Mouse (Mus musculus) urinary bladder, postnatal 10 days (tissue): Measurements from ENCODE around the gene A3galt2.

Source experiments
- DNase-seq: peaks from one replicate; pipeline ENCODE4 v3.0.0; 2022; ENCODE audit warnings: low spot score

The A3galt2 gene

DNA sequence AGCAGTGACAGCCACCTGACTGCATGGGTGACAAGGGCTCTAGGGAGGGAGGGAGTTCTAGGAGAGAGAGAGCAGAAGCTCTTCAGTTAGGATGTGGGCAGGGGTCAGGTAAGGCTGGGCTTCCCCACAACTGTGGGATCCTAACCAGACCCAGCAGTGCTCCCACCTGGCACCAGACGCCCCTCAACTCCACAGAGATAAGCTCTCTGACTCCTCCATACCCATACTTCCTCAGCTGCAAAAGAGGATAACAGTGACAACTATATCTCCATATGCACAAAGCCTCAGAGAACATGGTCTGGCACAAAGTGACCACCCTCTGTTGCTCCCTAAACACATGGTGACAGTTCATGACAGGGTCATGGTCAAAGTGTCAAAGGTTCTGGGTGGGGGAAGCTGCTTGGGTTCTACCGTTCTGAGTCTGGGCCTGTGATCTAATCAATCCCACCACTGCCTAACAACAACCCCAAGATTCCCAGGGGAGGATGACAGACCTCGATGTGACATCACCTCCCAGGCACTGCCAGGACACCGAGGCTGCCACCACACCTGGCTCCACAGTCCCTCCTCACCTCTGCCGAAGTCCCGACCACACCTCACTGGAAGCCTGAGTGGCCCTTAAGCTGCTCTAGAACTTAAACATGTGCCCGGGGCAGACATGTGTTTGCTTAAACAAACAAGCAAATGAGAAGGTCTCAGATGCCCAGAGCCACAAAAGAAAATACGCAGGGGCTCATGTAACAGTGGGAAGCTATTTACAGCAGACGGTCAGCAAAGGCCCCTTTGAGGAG lies 46.7 kb downstream of the A3galt2 start:
- no peak for DNase-seq

DNA sequence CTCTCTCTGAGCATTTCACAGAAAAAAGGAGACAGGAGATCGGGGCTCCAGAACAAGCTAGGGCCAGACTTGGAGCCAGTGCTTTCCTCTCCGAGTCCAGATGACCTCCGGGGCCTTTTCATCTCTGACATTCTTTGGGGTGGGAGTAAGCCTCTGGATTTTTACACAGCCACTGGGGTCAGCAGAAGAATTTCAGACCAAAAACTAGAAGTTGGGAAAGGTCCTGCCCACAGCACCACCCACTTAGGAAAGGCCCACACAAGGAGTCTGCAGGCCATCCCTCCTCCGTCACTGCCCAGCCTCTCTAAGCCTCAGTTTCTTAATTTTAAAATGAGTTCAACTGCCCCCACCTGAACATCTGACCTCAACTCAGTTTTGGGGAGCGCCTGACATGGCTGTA lies 48.4 kb downstream of the A3galt2 start:
- DNase-seq = no peak

GRCm38 (mm10) chr4:128804426-128805149 lies 49.4 kb downstream of the A3galt2 start:
- no peak for DNase-seq

DNA sequence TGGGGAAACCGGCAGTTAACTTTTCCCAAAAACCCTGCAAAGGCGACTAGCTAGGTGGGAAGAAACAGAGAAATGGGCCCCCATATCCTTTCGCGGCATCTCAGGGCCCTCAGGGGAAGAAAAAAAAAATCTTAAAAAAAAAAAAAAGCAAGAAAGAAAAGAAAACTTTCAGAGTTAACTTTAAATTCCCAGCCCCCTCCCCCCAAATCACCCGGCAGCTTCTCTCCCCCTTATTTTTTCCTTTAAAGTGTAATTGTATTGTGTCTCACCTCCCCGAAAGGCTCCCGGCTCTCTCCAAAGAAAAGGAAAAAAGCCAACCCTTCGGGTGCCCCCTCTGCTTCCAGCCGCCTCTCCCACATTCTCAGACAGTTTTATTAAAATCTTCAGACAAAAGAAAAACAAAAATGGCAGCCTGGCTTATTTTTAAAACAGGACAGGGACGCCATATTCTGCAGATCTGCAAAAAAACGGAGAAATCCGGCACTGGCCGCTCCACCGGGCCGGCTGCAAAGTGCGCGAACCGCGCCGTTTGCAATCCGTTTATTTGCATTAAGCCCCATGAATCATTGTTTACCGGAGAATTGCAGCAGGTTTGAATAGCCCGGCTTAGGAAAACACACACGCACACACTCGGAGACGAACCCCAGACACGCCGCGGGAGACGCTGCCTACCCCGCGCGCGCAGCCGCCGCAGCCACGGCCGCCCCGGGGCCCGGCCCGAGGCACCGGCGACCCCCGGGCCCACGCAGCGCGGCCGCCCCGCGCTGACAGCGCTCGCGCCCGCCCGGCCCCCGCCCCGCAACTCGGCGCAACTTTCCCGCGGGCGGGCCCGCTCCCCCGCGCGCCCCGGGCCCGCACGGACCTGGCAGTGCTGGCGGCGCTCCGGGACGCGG lies 50.2 kb downstream of the A3galt2 start:
- no peak for DNase-seq

DNA sequence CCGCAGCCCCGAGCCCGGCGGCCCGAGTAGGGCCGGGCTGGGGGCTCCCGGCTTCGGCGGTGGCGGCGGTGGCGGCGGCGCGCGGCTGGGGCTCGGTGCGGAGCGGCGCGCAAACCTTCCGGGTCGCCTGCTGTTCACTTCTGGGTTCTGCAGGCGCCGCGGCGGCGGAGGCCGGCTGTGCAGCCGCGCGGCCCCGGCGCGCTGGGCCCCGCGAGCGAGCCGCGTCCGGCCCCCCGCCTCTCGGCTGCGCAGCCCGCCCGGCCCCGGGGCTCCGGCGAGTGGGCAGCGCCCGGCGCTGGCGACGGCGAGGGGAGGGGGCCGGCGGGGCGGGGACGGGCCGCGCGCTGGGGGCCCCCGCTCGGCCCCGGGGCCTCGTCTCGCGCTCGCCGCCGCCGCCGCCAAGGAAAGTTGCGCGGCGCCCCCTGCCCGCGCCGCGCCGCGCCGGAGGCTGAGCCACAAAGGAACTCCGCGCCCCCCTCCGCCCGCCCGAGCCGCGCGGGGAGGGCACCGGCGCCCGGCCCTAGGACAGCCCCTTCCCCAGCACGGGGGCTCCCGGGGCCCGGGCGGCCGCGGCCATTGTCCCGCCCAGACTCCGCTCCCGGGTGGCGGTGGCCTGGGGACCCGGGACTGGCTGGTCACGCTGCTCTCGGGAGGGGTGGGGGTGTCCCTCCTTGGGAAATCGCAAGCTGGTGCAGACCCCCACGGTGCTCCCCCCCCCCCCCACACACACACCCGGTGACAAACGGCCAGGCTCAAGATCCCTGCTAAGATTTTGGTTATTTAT lies 51.1 kb downstream of the A3galt2 start, which contains the start of gene Zfp362:
Zfp362 (minus strand) TSS at position 3 of the 784 bp plus-strand sequence.
- no peak for DNase-seq

- DNase-seq = no peak
Measured at GRCm38 (mm10) chr4:128806827-128807179, 51.6 kb downstream of the A3galt2 start.

DNA sequence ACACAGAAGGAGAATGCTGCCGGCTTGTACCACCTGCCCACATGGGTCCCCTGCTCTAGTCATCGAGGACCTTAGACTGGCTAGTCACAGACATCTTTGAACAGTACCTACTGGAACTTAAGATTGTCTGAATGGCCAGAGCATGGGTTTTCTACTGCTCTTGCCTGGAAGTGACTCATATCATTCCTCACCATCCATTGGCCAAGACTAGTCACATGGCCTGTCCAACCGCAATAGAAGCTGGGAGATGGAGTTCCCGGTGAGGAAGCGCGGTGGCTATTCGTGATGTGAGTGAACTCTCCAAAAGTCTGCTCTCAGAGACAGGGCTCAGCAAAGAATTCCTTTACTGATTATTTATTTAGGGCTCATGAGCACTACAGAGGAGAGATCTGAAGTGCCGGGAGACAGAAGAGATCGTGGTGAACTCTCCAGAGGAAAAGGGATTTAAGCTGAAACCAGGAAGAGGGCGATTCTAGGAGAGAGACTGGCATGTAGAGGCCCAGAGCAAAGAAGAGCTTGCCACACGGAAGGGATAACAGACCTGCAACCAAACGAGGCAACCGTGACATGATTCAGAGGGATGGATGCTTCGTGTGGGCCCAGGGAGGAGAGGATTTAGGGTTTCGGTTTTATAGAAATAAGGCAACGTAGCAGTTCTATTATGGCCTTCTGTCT lies 56.4 kb downstream of the A3galt2 start:
- no peak for DNase-seq

- DNase-seq = no peak
Measured at GRCm38 (mm10) chr4:128817011-128817410, 61.8 kb downstream of the A3galt2 start.
